Mouse (Mus musculus) liver, embryonic 16.5 days (tissue): ENCODE results near the gene Gpr3. TPM values are rescaled to one million over a fixed set of nuclear protein-coding genes. Genes with fewer than 3 reads are reported as not detected.

Experiments
- ATAC-seq: fragments of 200-750 bp; cut with Nextera tagmentation; 2 replicates; pipeline ENCODE4 v1.8.0; 2017; ENCODE audit warnings: low read depth, mild to moderate bottlenecking, moderate number of reproducible peaks, moderate library complexity
- H3K27ac ChIP-seq: fragments of 300-500 bp; sonication (generic); 2 replicates; pipeline ENCODE4 v1.5.1; 2014; ENCODE audit warnings: mild to moderate bottlenecking, low read length
- H3K27me3 ChIP-seq: fragments of 300-500 bp; sonication (generic); 2 replicates; pipeline ENCODE4 v1.6.1; 2014; ENCODE audit warnings: low read depth, low read length, mixed read lengths; ENCODE audit not compliant: control insufficient read depth, insufficient read depth
- H3K36me3 ChIP-seq: fragments of 300-500 bp; sonication (generic); 2 replicates; pipeline ENCODE4 v1.6.1; 2014; ENCODE audit warnings: mild to moderate bottlenecking; ENCODE audit not compliant: control insufficient read depth, insufficient read depth
- H3K4me1 ChIP-seq: fragments of 300-500 bp; sonication (generic); 2 replicates; pipeline ENCODE4 v1.6.1; 2014; ENCODE audit warnings: low read depth, low read length, mixed read lengths; ENCODE audit not compliant: control insufficient read depth
- H3K4me2 ChIP-seq: fragments of 300-500 bp; sonication (generic); 2 replicates; pipeline ENCODE4 v1.6.1; 2014; ENCODE audit warnings: low read depth, low read length, mixed read lengths
- H3K4me3 ChIP-seq: fragments of 300-500 bp; sonication (generic); 2 replicates; pipeline ENCODE4 v1.5.1; 2014; ENCODE audit warnings: low read depth, mild to moderate bottlenecking, low read length
- H3K9ac ChIP-seq: fragments of 300-500 bp; sonication (generic); 2 replicates; pipeline ENCODE4 v1.6.1; 2014; ENCODE audit warnings: low read depth, low read length
- H3K9me3 ChIP-seq: fragments of 300-500 bp; sonication (generic); replicated peaks from 2 replicates; pipeline ENCODE4 v1.6.1; 2016; ENCODE audit warnings: low read length; ENCODE audit not compliant: control insufficient read depth
- WGBS: fragments of 180-500 bp; shearing (Covaris S2); extraction: QIAGEN DNeasy Blood & Tissue Kit; methylation state at CpG from one replicate; pipeline ENCODE4 v1.1.7; 2014; ENCODE audit not compliant: insufficient replicate concordance; 5-methylcytosine and 5-hydroxymethylcytosine counted together
- polyA plus RNA-seq: library from polyadenylated mRNA; unstranded; fragments of >200 nt; fragmentation: Nextera tagmentation; extraction: Ambion mirVana; gene quantifications from 2 replicates; pipeline ENCODE4 v1.2.1, GENCODE M21; 2015

Gene Gpr3
- polyA plus RNA-seq, 1 experiment from 2014 or later, result not detected

DNA sequence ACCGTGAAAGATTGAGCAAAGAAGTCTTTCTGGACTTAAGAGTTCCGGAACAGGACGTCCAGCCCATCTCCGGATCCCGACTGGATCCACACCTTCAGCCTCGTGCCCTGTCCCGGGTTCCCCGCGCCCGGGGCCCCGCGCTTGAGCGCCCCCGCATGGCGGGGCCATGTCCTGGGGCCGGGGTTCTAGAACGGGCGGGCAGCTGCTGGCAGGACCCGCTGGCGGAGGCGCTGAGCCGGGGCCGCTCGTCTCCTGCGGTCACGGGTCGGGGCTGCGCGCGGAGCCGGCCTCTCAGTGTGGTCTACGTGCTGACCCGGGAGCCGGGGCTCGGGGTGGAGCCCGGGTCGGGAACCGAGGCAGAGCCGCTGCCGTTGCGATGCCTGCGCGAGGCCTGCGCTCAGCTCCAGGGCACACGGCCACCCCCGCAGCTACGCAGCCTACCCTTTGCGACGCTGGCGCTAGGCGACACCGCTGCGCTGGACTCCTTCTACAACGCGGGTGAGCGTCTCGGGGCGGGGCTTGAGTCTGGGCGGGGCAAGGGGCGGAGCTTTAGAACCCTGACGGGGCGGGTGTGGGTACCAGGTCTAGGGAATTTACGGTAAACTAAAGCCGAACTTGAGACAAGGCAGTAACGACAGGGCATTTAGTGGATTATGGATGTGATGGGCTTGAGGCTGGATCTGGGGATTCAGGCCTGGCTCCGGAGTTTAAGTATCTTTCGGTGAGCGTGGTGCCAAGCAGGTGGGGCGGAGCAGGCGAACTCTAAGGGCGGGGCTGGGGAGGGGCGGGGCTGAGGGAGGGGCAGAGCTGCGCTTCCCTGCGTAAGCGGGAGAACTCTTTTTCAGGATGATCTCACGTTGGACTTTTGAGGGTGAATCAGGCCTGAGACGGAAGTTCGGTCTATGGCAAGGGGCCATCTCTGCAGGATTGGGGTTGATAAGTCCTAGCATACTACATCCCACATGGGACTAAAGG, 28.9 kb upstream of the Gpr3 start:
- H3K9me3 ChIP-seq, result no peaks in the 10 kb centered on the region
- H3K4me2 ChIP-seq, result peak overlapping the region; percentile 94
- WGBS, result under 1% methylated on average over 68 of the region's 78 CpGs
- no peaks in the 10 kb centered on the region for H3K36me3 ChIP-seq
- peak overlapping the region; percentile 63 for H3K9ac ChIP-seq
- peak overlapping the region; percentile 65 for H3K4me3 ChIP-seq
- peaks cover 45% of the 10 kb centered on the region for H3K4me1 ChIP-seq
- H3K27ac ChIP-seq, result peak overlapping the region; percentile 59
- peaks cover 3% of the 10 kb centered on the region for H3K27me3 ChIP-seq
- peak; percentile 85 for ATAC-seq

DNA sequence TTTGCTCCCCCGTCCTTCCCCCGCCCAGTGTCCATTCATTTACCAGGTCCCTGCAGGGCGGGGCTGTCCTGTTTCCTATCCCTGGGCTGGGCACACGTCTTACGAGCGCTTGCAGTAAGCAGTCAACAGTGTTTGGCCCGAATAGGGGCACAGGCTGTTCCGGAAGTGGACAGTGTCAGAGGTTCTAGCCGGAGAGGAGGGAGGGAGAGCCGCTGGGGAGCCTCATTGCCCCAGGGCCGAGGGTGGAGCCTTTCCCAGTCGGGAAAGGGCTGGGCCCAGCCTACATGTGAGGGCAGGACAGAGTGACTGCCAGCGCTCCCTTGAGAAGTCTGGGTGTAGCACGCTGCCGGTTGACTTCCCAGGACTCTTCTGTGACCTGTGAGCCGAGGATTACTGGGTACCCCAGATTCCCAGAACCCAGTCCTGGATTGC, 28.2 kb upstream of the Gpr3 start, which contains the start of gene Map3k6:
TSS of gene Map3k6 (plus strand) at position 329 of the 432 bp plus-strand sequence.
- H3K4me2 ChIP-seq, result peak within 1 kb of the TSS; percentile 94
- no peaks in the 10 kb centered on the region for H3K9me3 ChIP-seq
- 2% methylated on average over 16 of the region's 16 CpGs for WGBS
- peak within 1 kb of the TSS; percentile 65 for H3K4me3 ChIP-seq
- H3K9ac ChIP-seq, result peak within 1 kb of the TSS; percentile 63
- ATAC-seq, result peak; percentile 70
- H3K4me1 ChIP-seq, result peaks cover 45% of the 10 kb centered on the region
- peak within 1 kb of the TSS; percentile 59 for H3K27ac ChIP-seq
- no peaks in the 10 kb centered on the region for H3K36me3 ChIP-seq
- peaks cover 3% of the 10 kb centered on the region for H3K27me3 ChIP-seq

DNA sequence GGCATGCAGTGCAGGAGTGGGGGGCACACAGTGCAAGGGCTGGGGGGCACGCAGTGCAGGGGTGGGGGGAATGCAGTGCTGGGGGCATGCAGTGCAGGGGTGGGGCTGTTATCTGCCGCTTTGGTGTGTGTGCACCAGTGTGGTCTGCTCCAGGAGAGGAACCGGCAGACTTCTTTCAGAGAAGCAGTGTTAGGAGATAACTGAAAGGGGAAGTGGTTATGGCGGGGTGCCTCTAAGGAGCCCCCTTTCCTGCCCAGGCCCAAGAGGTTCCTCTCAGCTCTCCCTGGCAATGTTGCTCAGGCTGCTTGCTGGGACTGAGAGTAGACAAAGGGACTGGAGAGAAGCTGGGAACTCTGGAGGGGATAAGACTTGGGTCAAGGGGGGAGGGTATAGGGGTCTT, 25.6 kb upstream of the Gpr3 start:
- WGBS, result 0% methylated on average over 4 of the region's 4 CpGs
- H3K4me1 ChIP-seq, result peaks cover 31% of the 10 kb centered on the region
- no peak overlapping the region for H3K4me3 ChIP-seq
- no peak overlapping the region for H3K4me2 ChIP-seq
- no peaks in the 10 kb centered on the region for H3K9me3 ChIP-seq
- H3K27me3 ChIP-seq, result peaks cover 3% of the 10 kb centered on the region; the same call in 1 of the 2 replicates
- H3K27ac ChIP-seq, result no peak overlapping the region
- H3K36me3 ChIP-seq, result no peaks in the 10 kb centered on the region
- no peak for ATAC-seq
- H3K9ac ChIP-seq, result no peak overlapping the region

DNA sequence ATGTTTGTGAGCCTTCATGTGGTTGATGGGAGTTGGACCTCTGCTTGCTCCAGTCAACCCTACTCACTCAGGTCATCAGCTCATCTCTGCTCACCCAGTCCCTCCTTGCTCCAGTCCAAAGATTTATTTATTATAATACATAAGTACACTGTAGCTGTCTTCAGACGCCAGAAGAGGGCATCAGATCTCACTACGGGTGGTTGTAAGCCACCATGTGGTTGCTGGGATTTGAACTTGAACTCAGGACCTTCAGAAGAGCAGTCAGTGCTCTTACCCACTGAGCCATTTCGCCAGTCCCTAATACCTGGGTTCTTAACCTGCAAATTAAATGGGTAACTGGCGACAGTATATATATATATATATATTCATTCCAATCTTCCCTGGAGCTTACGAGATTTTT, 23.1 kb upstream of the Gpr3 start:
- Histone ChIP-seq H3K4me1 (peaks cover 12% of the 10 kb centered on the region), H3K27ac (no peak overlapping the region), H3K27me3 (no peaks in the 10 kb centered on the region; the same call in 1 of the 2 replicates), H3K36me3 (no peaks in the 10 kb centered on the region), H3K4me2 (no peak overlapping the region), H3K9me3 (no peaks in the 10 kb centered on the region), H3K4me3 (no peak overlapping the region), H3K9ac (no peak overlapping the region)
- WGBS, result 70% methylated on average over 5 of the region's 5 CpGs
- no peak for ATAC-seq

DNA sequence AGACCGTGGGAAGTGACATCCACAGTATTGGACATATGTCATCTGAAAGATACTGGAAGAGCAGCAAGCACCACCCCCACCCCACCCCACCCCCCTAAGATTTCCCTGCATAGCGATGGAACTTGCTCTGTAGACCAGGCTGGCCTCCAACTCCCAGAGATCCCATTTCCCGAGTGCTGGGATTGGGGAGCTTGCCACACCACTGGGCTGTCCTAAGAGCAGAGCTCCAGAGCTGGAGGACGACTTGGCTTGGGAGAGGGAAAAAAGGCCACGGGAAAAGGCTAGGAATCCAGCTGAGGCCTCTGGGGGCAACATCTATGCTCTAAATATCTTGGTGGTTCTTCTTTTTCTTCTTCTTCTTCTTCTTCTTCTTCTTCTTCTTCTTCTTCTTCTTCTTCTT, 22.4 kb upstream of the Gpr3 start:
- Histone ChIP-seq H3K36me3 (no peaks in the 10 kb centered on the region), H3K4me2 (no peak overlapping the region), H3K9ac (no peak overlapping the region), H3K27ac (no peak overlapping the region), H3K27me3 (no peaks in the 10 kb centered on the region; the same call in 1 of the 2 replicates), H3K4me3 (no peak overlapping the region), H3K9me3 (no peaks in the 10 kb centered on the region), H3K4me1 (peaks cover 9% of the 10 kb centered on the region)
- 43% methylated on average over 5 of the region's 5 CpGs for WGBS
- ATAC-seq, result no peak

DNA sequence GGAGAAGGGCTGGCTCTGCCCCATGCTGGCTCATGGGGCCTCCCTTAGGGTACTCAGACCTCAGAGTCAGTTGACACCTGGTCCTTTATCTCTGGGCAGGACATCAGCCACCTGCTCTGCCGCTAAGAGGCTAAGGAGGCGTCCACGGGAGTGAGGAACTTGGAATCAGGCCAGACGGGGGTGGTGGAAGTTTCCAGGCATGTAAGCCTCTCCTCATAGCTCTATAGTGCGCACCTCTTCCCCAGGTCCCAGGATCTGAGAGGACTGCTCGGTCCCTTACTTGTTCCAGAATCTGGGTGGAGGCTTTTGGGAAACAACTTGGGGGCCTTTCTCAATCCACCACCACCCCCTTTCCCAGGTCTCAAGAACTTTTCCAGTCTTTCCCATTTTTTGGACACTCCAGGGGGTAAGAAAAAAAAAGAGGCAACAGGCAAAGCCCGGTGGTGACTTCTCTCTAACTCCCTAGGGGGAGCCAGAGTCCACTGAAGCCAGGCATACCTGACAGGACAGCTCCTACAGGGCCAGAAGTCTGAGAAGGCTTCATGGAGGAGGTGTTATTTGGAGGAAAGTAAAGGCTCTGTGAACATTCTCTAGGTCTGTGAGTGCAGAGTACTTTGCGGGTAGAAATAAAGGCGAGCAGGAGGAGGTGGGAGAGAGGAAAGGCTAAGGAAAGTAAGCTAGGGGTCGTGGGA, 21.1 kb upstream of the Gpr3 start:
- Histone ChIP-seq H3K4me2 (no peak overlapping the region), H3K9me3 (no peaks in the 10 kb centered on the region), H3K4me1 (peaks cover 7% of the 10 kb centered on the region), H3K36me3 (no peaks in the 10 kb centered on the region), H3K27ac (no peak overlapping the region), H3K4me3 (no peak overlapping the region), H3K27me3 (no peaks in the 10 kb centered on the region; the same call in 1 of the 2 replicates), H3K9ac (no peak overlapping the region)
- ATAC-seq, result no peak
- WGBS, result 35% methylated on average over 10 of the region's 10 CpGs

DNA sequence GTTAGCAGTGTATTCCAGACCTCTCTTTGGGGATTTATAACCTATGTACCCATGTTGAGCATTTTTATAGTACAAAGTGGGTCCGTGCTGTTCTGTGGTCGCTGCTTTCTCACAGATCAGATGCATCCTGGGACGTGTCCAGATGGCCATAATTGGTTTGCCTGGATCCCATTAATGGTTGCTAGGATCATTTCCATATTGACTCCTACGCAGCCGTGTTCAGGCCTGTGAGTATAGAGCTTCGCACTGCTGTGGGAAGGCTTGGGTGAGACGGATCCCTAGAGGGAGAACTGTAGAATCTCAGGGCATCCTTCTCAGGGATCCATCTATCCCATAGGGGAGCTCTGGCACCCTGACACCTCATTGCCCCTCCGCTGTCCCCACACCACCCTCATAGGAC, 17.2 kb upstream of the Gpr3 start:
- 70% methylated on average over 8 of the region's 8 CpGs for WGBS
- Histone ChIP-seq H3K4me2 (no peak overlapping the region), H3K36me3 (no peaks in the 10 kb centered on the region), H3K9ac (no peak overlapping the region), H3K27ac (no peak overlapping the region), H3K4me1 (no peaks in the 10 kb centered on the region), H3K9me3 (no peaks in the 10 kb centered on the region), H3K4me3 (no peak overlapping the region), H3K27me3 (no peaks in the 10 kb centered on the region; the same call in 1 of the 2 replicates)
- ATAC-seq, result no peak

DNA sequence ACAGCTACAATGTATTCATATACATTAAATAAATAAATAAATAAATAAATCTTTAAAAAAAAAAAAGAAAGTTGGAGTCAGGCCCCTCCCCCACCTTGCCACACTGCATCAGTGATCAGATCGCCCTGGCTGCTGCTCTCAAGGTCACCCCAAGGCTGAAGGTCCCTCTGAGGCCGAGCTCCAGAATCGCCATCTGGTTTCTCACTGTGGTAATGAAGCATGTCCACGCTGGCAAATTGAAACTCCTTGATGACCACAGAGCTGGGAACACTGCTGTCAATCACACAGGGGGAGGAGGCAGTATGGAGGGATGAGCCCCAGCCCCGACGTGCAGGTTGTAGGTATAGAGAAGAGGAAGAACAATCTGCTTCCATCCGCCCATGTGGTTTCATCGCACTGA, 15.3 kb upstream of the Gpr3 start:
- Histone ChIP-seq H3K4me3 (no peak overlapping the region), H3K4me1 (no peaks in the 10 kb centered on the region), H3K9me3 (no peaks in the 10 kb centered on the region), H3K27ac (no peak overlapping the region), H3K4me2 (no peak overlapping the region), H3K36me3 (no peaks in the 10 kb centered on the region), H3K27me3 (peaks cover 4% of the 10 kb centered on the region), H3K9ac (no peak overlapping the region)
- ATAC-seq, result no peak
- 46% methylated on average over 8 of the region's 8 CpGs for WGBS
